Mouse (Mus musculus): ENCODE results near the gene Vmn1r6. TPM values are rescaled to one million over a fixed set of nuclear protein-coding genes. Genes with fewer than 3 reads are reported as not detected.
"Not testable (repeated sequence)": the region's sequence is repeated elsewhere in the genome, so short reads cannot be mapped to it uniquely, and the experiment has no call there.

Vmn1r6 gene
- not detected in 2 replicates for polyA plus RNA-seq (2012; ENCODE audit: insufficient read depth, insufficient read length, low replicate concordance, missing spikeins)

DNA sequence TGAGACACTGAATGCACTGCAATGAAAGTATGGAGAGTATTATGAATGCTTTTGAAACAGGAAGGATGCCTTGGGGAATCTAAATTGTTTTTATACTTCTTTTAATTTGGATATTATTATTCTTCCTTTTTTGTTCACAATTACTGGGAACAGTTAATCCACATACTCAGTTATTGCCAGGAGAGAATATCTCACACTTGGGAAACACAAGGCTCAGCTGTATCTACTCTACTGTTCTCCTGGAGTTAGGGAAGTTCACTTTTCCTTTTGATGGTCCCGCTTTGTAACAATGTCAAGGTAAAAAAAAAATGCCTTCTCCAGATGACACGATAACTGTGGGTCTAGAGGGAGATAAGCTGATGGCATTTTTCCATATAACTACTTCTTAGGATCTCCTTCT is at the start of gene Vmn1r6:
Vmn1r6 (plus strand) TSS at position 301 of the 400 bp plus-strand sequence.
- TF ChIP-seq CTCF (IDR thresholded peaks at IDR 0.05; ENCODE audit: insufficient read depth, low read depth, low read length) (no peak), POLR2A (IDR thresholded peaks at IDR 0.05; ENCODE audit: insufficient read depth, low read depth, low read length) (no peak)
- Histone ChIP-seq H3K4me3 (ENCODE audit: insufficient read depth, low read depth, low read length) (no peak within 1 kb of the TSS), H3K27ac (ENCODE audit: insufficient read depth, low read depth, low read length) (no peak within 1 kb of the TSS), H3K4me1 (ENCODE audit: control insufficient read depth, insufficient read depth, low read length) (no peaks in the 10 kb centered on the region)
- 87% methylated on average over 2 of the region's 2 CpGs for WGBS

- Histone ChIP-seq H3K4me1 (ENCODE audit: control insufficient read depth, insufficient read depth, low read length) (no peaks in the 10 kb centered on the region), H3K4me3 (ENCODE audit: insufficient read depth, low read depth, low read length) (no peak overlapping the region), H3K27ac (ENCODE audit: insufficient read depth, low read depth, low read length) (no peak overlapping the region)
- 44% methylated on average over 5 of the region's 5 CpGs for whole genome bisulfite sequencing
- TF ChIP-seq POLR2A (IDR thresholded peaks at IDR 0.05; ENCODE audit: insufficient read depth, low read depth, low read length) (no peak), CTCF (IDR thresholded peaks at IDR 0.05; ENCODE audit: insufficient read depth, low read depth, low read length) (no peak)
Observed at GRCm38 (mm10) chr6:56956436-56956835, 40.6 kb upstream of the Vmn1r6 start.

- Histone ChIP-seq H3K27ac (ENCODE audit: insufficient read depth, low read depth, low read length) (no peak within 1 kb of the TSS), H3K4me1 (ENCODE audit: control insufficient read depth, insufficient read depth, low read length) (no peaks in the 10 kb centered on the region), H3K4me3 (ENCODE audit: insufficient read depth, low read depth, low read length) (no peak within 1 kb of the TSS)
- no peak for TF ChIP-seq POLR2A (IDR thresholded peaks at IDR 0.05; ENCODE audit: insufficient read depth, low read depth, low read length)
- no peak for TF ChIP-seq CTCF (IDR thresholded peaks at IDR 0.05; ENCODE audit: insufficient read depth, low read depth, low read length)
Observed at GRCm38 (mm10) chr6:56969973-56970372, 27.1 kb upstream of the Vmn1r6 start, which contains the start of gene Vmn1r5. Vmn1r5 (plus strand) TSS chr6:56970273.

GRCm38 (mm10) chr6:57025224-57025623 is 28.2 kb downstream of the Vmn1r6 start, which contains the start of gene Vmn1r7:
Vmn1r7 (minus strand) TSS chr6:57025324.
- WGBS = 83% methylated on average over 2 of the region's 2 CpGs
- H3K27ac ChIP-seq (ENCODE audit: insufficient read depth, low read depth, low read length); H3K4me1 ChIP-seq (ENCODE audit: control insufficient read depth, insufficient read depth, low read length); H3K4me3 ChIP-seq (ENCODE audit: insufficient read depth, low read depth, low read length): not testable (repeated sequence)

GRCm38 (mm10) chr6:57031984-57032383 is 34.9 kb downstream of the Vmn1r6 start, which contains the start of gene Vmn1r8:
Vmn1r8 (plus strand) TSS chr6:57032284.
- no peak within 1 kb of the TSS for H3K4me3 ChIP-seq (ENCODE audit: insufficient read depth, low read depth, low read length)
- no peak within 1 kb of the TSS for H3K27ac ChIP-seq (ENCODE audit: insufficient read depth, low read depth, low read length)
- no peak for TF ChIP-seq CTCF (IDR thresholded peaks at IDR 0.05; ENCODE audit: insufficient read depth, low read depth, low read length)
- TF ChIP-seq POLR2A (IDR thresholded peaks at IDR 0.05; ENCODE audit: insufficient read depth, low read depth, low read length) = no peak
- no peaks in the 10 kb centered on the region for H3K4me1 ChIP-seq (ENCODE audit: control insufficient read depth, insufficient read depth, low read length)

DNA sequence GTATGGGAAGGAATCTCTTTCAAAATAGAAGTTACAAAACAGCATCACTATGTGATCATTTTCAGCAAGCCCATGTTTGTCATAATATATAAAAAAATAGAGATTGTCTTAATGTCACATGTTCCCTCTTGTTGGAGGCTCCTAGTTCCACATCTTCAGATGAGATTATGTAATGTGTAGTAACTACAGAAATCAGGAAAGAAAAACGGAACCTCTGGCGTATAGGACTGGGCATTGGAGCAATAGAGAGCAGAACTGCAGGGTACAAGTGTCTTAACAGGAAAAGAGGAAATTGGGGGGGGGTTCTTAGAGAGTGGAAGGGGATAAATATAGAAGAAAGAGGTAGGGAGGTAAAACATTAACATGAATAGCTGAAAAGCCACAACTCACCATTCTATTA is 37.6 kb downstream of the Vmn1r6 start:
- 81% methylated on average over 2 of the region's 2 CpGs for WGBS
- no peak for TF ChIP-seq CTCF (IDR thresholded peaks at IDR 0.05; ENCODE audit: insufficient read depth, low read depth, low read length)
- TF ChIP-seq POLR2A (IDR thresholded peaks at IDR 0.05; ENCODE audit: insufficient read depth, low read depth, low read length) = no peak
- no peak overlapping the region for H3K4me3 ChIP-seq (ENCODE audit: insufficient read depth, low read depth, low read length)
- H3K27ac ChIP-seq (ENCODE audit: insufficient read depth, low read depth, low read length) = no peak overlapping the region
- no peaks in the 10 kb centered on the region for H3K4me1 ChIP-seq (ENCODE audit: control insufficient read depth, insufficient read depth, low read length)

Other genes with a start within 250 kb of the Vmn1r6 start
- gene Kbtbd2, start 199.4 kb upstream of the Vmn1r6 start, polyA plus RNA-seq (2012; ENCODE audit: insufficient read depth, insufficient read length, low replicate concordance, missing spikeins) = not detected in 2 replicates
- not detected in 2 replicates for gene Fkbp9, start 165.2 kb upstream of the Vmn1r6 start, polyA plus RNA-seq (2012; ENCODE audit: insufficient read depth, insufficient read length, low replicate concordance, missing spikeins)
- gene Nt5c3, start 73.3 kb upstream of the Vmn1r6 start, polyA plus RNA-seq (2012; ENCODE audit: insufficient read depth, insufficient read length, low replicate concordance, missing spikeins) = not detected in 2 replicates
- gene Vmn1r4, start 73.2 kb upstream of the Vmn1r6 start, polyA plus RNA-seq (2012; ENCODE audit: insufficient read depth, insufficient read length, low replicate concordance, missing spikeins) = not detected in 2 replicates
- gene Vmn1r5, start 27.0 kb upstream of the Vmn1r6 start, polyA plus RNA-seq (2012; ENCODE audit: insufficient read depth, insufficient read length, low replicate concordance, missing spikeins) = not detected in 2 replicates
- not detected in 2 replicates for gene Vmn1r7, start 28.1 kb downstream of the Vmn1r6 start, polyA plus RNA-seq (2012; ENCODE audit: insufficient read depth, insufficient read length, low replicate concordance, missing spikeins)
- gene Vmn1r8, start 35.0 kb downstream of the Vmn1r6 start, polyA plus RNA-seq (2012; ENCODE audit: insufficient read depth, insufficient read length, low replicate concordance, missing spikeins) = not detected in 2 replicates
- gene Vmn1r9, start 69.5 kb downstream of the Vmn1r6 start, polyA plus RNA-seq (2012; ENCODE audit: insufficient read depth, insufficient read length, low replicate concordance, missing spikeins) = not detected in 2 replicates
- gene Vmn1r10, start 112.2 kb downstream of the Vmn1r6 start, polyA plus RNA-seq (2012; ENCODE audit: insufficient read depth, insufficient read length, low replicate concordance, missing spikeins) = not detected in 2 replicates
- not detected in 2 replicates for gene Vmn1r11, start 136.2 kb downstream of the Vmn1r6 start, polyA plus RNA-seq (2012; ENCODE audit: insufficient read depth, insufficient read length, low replicate concordance, missing spikeins)
- gene Vmn1r12, start 159.7 kb downstream of the Vmn1r6 start, polyA plus RNA-seq (2012; ENCODE audit: insufficient read depth, insufficient read length, low replicate concordance, missing spikeins) = not detected in 2 replicates
- gene Vmn1r13, start 206.0 kb downstream of the Vmn1r6 start, polyA plus RNA-seq (2012; ENCODE audit: insufficient read depth, insufficient read length, low replicate concordance, missing spikeins) = not detected in 2 replicates
- gene Vmn1r14, start 234.4 kb downstream of the Vmn1r6 start, polyA plus RNA-seq (2012; ENCODE audit: insufficient read depth, insufficient read length, low replicate concordance, missing spikeins) = not detected in 2 replicates

All from olfactory bulb, adult 2 months (tissue).